Mouse (Mus musculus) testis, postnatal 10 days (tissue): ENCODE measurements around the gene Pum2.

Source experiments
- DNase-seq: peaks from one replicate; pipeline ENCODE4 v3.0.0; 2021; ENCODE audit warnings: low spot score

Gene Pum2

GRCm38 (mm10) chr12:8793410-8794051 lies 119.6 kb downstream of the Pum2 start:
- DNase-seq, result no peak

DNA sequence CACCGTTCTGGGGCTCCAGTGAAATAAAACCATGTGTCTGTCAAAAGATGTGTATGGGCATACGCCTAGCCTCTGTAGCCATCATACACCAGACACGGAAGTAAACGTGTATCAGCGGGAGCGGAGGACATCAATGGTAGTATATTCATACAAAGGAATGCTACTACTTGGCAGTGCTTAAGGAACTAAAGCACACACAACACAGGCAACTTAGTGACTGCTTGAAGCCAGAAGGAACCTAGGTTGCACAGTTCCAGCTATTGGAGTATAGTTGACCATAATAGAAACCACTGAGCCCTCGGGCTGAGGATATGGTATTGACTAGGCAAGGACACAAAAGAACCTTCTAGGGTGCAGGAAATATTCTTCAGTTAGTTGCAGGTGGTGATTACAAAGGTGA lies 124.0 kb downstream of the Pum2 start:
- DNase-seq, result no peak

DNA sequence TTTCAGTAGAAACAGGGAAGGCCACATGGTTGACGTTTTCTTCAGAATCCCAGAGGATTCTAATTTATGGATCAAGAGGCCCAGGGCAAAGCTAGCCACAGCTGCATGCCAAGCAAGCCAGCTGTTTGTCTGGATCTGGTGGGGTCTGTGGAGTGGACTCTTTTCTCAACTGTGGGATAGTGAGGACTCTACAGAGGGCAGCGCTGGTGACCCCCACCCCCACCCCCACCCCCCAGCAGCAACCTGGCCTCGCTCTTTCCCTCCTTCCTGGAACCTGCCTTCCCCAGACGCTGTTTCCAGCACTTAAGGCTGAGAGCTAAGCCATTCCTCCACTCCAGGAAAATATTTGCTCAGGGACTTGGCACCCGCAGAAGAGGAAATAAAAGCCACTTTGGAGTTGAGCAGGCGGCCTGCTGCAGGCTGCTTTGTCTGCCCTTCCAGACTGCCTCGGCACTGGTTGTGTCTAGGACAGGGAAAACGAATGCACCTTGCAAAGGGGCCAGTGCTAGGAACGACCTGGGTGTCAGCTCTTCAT lies 124.6 kb downstream of the Pum2 start:
- DNase-seq, result no peak
